Mouse (Mus musculus) hindbrain, embryonic 16.5 days (tissue): ENCODE data around the gene Mael. TPM values are rescaled to one million over a fixed set of nuclear protein-coding genes. Genes with fewer than 3 reads are reported as not detected.

Experiments used
- ATAC-seq: fragments of 200-750 bp; cut with Nextera tagmentation; 2 replicates; pipeline ENCODE4 v1.8.0; 2017; ENCODE audit warnings: moderate TSS enrichment, moderate library complexity
- H3K27ac ChIP-seq: fragments of 300-500 bp; sonication (generic); 2 replicates; pipeline ENCODE4 v1.5.1; 2014; ENCODE audit warnings: low read depth, mild to moderate bottlenecking, control low read depth, low read length, moderate library complexity
- H3K27me3 ChIP-seq: fragments of 300-500 bp; sonication (generic); replicated peaks from 2 replicates; pipeline ENCODE4 v1.6.1; 2014; ENCODE audit warnings: low read length; ENCODE audit not compliant: control insufficient read depth, insufficient read depth
- H3K36me3 ChIP-seq: fragments of 300-500 bp; sonication (generic); 2 replicates; pipeline ENCODE4 v1.6.1; 2014; ENCODE audit warnings: mild to moderate bottlenecking, low read length, moderate library complexity, mixed read lengths; ENCODE audit not compliant: control insufficient read depth, insufficient read depth
- H3K4me1 ChIP-seq: fragments of 300-500 bp; sonication (generic); 2 replicates; pipeline ENCODE4 v1.6.1; 2014; ENCODE audit warnings: low read depth, low read length; ENCODE audit not compliant: control insufficient read depth, insufficient read depth
- H3K4me2 ChIP-seq: fragments of 300-500 bp; sonication (generic); 2 replicates; pipeline ENCODE4 v1.6.1; 2014; ENCODE audit warnings: mild to moderate bottlenecking, low read length, control low read depth, moderate library complexity
- H3K4me3 ChIP-seq: fragments of 300-500 bp; sonication (generic); 2 replicates; pipeline ENCODE4 v1.5.1; 2014; ENCODE audit warnings: mild to moderate bottlenecking, low read length, control low read depth, moderate library complexity
- H3K9ac ChIP-seq: fragments of 300-500 bp; sonication (generic); 2 replicates; pipeline ENCODE4 v1.6.1; 2014; ENCODE audit warnings: low read depth, mild to moderate bottlenecking, control low read depth, low read length, moderate library complexity
- H3K9me3 ChIP-seq: fragments of 300-500 bp; sonication (generic); 2 replicates; pipeline ENCODE4 v1.6.1; 2014; ENCODE audit warnings: mild to moderate bottlenecking, low read length, moderate library complexity; ENCODE audit not compliant: control insufficient read depth
- WGBS: fragments of 180-500 bp; shearing (Covaris S2); extraction: QIAGEN DNeasy Blood & Tissue Kit; methylation state at CpG from one replicate; pipeline ENCODE4 v1.1.7; 2014; 5-methylcytosine and 5-hydroxymethylcytosine counted together
- polyA plus RNA-seq: library from polyadenylated mRNA; unstranded; fragments of >200 nt; fragmentation: Nextera tagmentation; extraction: Ambion mirVana; gene quantifications from 2 replicates; pipeline ENCODE4 v1.2.1, GENCODE M21; 2015

Gene Mael
- polyA plus RNA-seq, 1 experiment from 2014 or later, result 0.29 TPM

GRCm38 (mm10) chr1:166152034-166152433, 86.5 kb downstream of the Mael start:
- no peak for ATAC-seq
- Histone ChIP-seq H3K27ac (no peak overlapping the region), H3K36me3 (no peaks in the 10 kb centered on the region), H3K4me2 (no peak overlapping the region), H3K9me3 (no peaks in the 10 kb centered on the region), H3K27me3 (peaks cover 12% of the 10 kb centered on the region), H3K9ac (no peak overlapping the region), H3K4me1 (no peaks in the 10 kb centered on the region; the same call in 1 of the 2 replicates), H3K4me3 (no peak overlapping the region)
- 89% methylated on average over 10 of the region's 10 CpGs for WGBS

GRCm38 (mm10) chr1:166151341-166151740, 87.2 kb downstream of the Mael start:
- ATAC-seq, result no peak
- peaks cover 12% of the 10 kb centered on the region for H3K27me3 ChIP-seq
- H3K4me3 ChIP-seq, result no peak overlapping the region
- no peak overlapping the region for H3K9ac ChIP-seq
- no peak overlapping the region for H3K4me2 ChIP-seq
- no peak overlapping the region for H3K27ac ChIP-seq
- no peaks in the 10 kb centered on the region; the same call in 1 of the 2 replicates for H3K4me1 ChIP-seq
- 48% methylated on average over 11 of the region's 11 CpGs for WGBS
- no peaks in the 10 kb centered on the region for H3K9me3 ChIP-seq
- no peaks in the 10 kb centered on the region for H3K36me3 ChIP-seq

Other genes starting within 250 kb of the Mael start
- gene Pou2f1, start 236.1 kb downstream of the Mael start, polyA plus RNA-seq, result 14.3 and 15.5 TPM in 2 replicates
- gene Dusp27, start 110.8 kb downstream of the Mael start, polyA plus RNA-seq, result 1.1 and 1.9 TPM in 2 replicates
- gene Gpa33, start 108.5 kb downstream of the Mael start, polyA plus RNA-seq, result not detected in 2 replicates
- gene Ildr2, start 15.4 kb upstream of the Mael start, polyA plus RNA-seq, result 3.3 TPM in 2 replicates
- gene Tada1, start 140.3 kb upstream of the Mael start, polyA plus RNA-seq, result 73.8 and 77.8 TPM in 2 replicates
- gene Pogk, start 171.1 kb upstream of the Mael start, polyA plus RNA-seq, result 26.8 and 37.3 TPM in 2 replicates